Mouse (Mus musculus): ENCODE results near the gene Bcl11b.

DNA sequence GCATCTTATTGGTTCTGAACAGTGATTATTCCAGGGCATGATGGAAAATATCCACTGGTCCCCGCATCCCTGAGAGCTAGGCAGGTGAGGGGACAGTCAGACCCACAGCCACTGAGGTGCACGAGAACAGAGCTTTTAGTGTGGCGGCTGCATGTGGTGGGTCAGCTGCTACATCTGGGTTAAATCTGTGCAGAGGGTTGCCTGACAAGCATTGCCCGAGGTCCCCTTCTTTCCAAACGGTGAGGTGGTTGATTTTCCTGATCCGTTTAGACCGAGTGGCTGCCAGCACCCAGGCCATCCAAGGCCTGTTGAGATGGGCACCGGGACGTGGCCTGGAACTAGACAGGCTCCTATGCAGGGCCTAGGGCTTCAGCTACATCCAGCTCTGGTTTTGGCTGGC lies 121.7 kb downstream of the Bcl11b start:
- no peak for TF ChIP-seq CTCF (IDR thresholded peaks at IDR 0.05)
- TF ChIP-seq EP300 (IDR thresholded peaks at IDR 0.05; ENCODE audit: insufficient read depth, low read depth, low read length), result no peak
- no peak for TF ChIP-seq POLR2A (IDR thresholded peaks at IDR 0.05; ENCODE audit: insufficient read depth, low read depth, low read length)
